Comparison of ENCODE assay signal across 15 mouse cellular contexts in the genomic region with DNA sequence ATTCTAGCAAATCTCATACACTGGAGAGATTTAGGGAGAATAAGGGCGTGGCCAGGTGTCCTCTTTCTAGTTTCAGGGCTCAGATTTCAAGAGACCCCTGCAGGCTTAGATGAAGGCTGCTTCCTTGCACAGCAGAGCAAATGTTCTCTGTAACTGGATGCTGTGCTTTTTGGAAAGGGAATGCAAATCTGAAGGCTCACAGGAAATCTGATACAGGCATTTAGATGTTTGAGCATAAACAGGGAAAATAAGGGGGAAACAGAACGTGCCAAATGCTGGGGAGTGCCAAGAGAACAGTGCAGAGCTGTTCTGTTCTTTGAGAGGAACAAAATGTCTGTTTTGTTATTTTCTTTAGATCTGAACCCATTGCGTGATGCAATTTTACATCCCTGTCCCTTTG.
DNase-seq lines count a peak whose midpoint lies in the region; ATAC-seq and TF ChIP-seq lines count a peak whose summit lies in the region.
"Had no signal": no experiment of that assay in that cellular context is flagged by ENCODE, and none has a peak within 500 bp of the region (broad histone marks: within the 10 kb centered on the region; RNA-seq: fewer than 3 reads in every experiment).

No protein-coding gene starts in this region.

- H3K36me3 ChIP-seq in forebrain, embryonic 15.5 days: no peaks in the 10 kb centered on the region
- no peaks in the 10 kb centered on the region for H3K36me3 ChIP-seq in forebrain, embryonic 13.5 days (ENCODE audit: poor library complexity, severe bottlenecking)
- no peaks in the 10 kb centered on the region for H3K36me3 ChIP-seq in kidney, adult 2 months (ENCODE audit: control insufficient read depth, insufficient read depth, low read length)
- no peaks in the 10 kb centered on the region for H3K36me3 ChIP-seq in limb, embryonic 13.5 days
- H3K36me3 ChIP-seq: heart, embryonic 15.5 days; liver, embryonic 15.5 days; stomach, embryonic 15.5 days had no signal

- 0 out of 2 replicates have a peak, but pooled peaks have one; percentile 35 for ATAC-seq in forebrain, embryonic 15.5 days (replicated peaks)
- ATAC-seq in forebrain, embryonic 13.5 days: no peak
- peak; percentile 81 for ATAC-seq in limb, embryonic 13.5 days (ENCODE audit: low FRiP score, low read depth)

- no peaks in the 10 kb centered on the region for H3K9me3 ChIP-seq in forebrain, embryonic 15.5 days
- H3K9me3 ChIP-seq in forebrain, embryonic 13.5 days (replicated peaks): no peaks in the 10 kb centered on the region
- no peaks in the 10 kb centered on the region for H3K9me3 ChIP-seq in limb, embryonic 13.5 days
- H3K9me3 ChIP-seq: heart, embryonic 15.5 days; liver, embryonic 15.5 days; stomach, embryonic 15.5 days had no signal

- H3K4me3 ChIP-seq in forebrain, embryonic 15.5 days: no peak overlapping the region
- H3K4me3 ChIP-seq in forebrain, embryonic 13.5 days: no peak overlapping the region
- H3K4me3 ChIP-seq in kidney, adult 2 months (ENCODE audit: insufficient read depth, low read depth, low read length): no peak overlapping the region
- no peak overlapping the region for H3K4me3 ChIP-seq in limb, embryonic 13.5 days
- H3K4me3 ChIP-seq: heart, embryonic 15.5 days; liver, embryonic 15.5 days; myocyte; stomach, embryonic 15.5 days had no signal

- H3K27me3 ChIP-seq in forebrain, embryonic 15.5 days: no peaks in the 10 kb centered on the region
- H3K27me3 ChIP-seq in forebrain, embryonic 13.5 days: no peaks in the 10 kb centered on the region
- H3K27me3 ChIP-seq in kidney, adult 2 months (replicated peaks; ENCODE audit: control insufficient read depth, insufficient read depth, low read length): no peaks in the 10 kb centered on the region
- no peaks in the 10 kb centered on the region for H3K27me3 ChIP-seq in limb, embryonic 13.5 days
- H3K27me3 ChIP-seq: heart, embryonic 15.5 days; liver, embryonic 15.5 days; stomach, embryonic 15.5 days had no signal

- no peak overlapping the region for H3K4me2 ChIP-seq in forebrain, embryonic 15.5 days (replicated peaks)
- H3K4me2 ChIP-seq in forebrain, embryonic 13.5 days: no peak overlapping the region
- no peak overlapping the region for H3K4me2 ChIP-seq in limb, embryonic 13.5 days (replicated peaks)
- H3K4me2 ChIP-seq: heart, embryonic 15.5 days; liver, embryonic 15.5 days; stomach, embryonic 15.5 days had no signal

- DNase-seq in kidney, postnatal 14 days: peak; percentile 13
- no peak for DNase-seq in kidney, adult 2 months
- DNase-seq in embryo, embryonic 9.5 days (ENCODE audit: extremely low spot score): peak; percentile 22
- no peak for DNase-seq in spleen, adult 12 weeks (ENCODE audit: low spot score)
- DNase-seq in spleen, postnatal 14 days (ENCODE audit: low spot score in 2 of 2): no peak
- DNase-seq: adrenal gland, postnatal 36 days; cerebellum, postnatal 14 days; kidney, postnatal 10 days had no signal

- H3K4me1 ChIP-seq in forebrain, embryonic 15.5 days: 0 out of 2 replicates have a peak, but pooled peaks cover 5% of the 10 kb centered on the region
- H3K4me1 ChIP-seq in forebrain, embryonic 13.5 days: no peaks in the 10 kb centered on the region
- H3K4me1 ChIP-seq in kidney, adult 2 months (ENCODE audit: control insufficient read depth, insufficient read depth, low read length): no peaks in the 10 kb centered on the region
- H3K4me1 ChIP-seq in limb, embryonic 13.5 days: 0 out of 2 replicates have a peak, but pooled peaks cover 4% of the 10 kb centered on the region
- H3K4me1 ChIP-seq: heart, embryonic 15.5 days; liver, embryonic 15.5 days; stomach, embryonic 15.5 days had no signal

- TF ChIP-seq CTCF in kidney, adult 2 months (conservative IDR thresholded peaks at IDR 0.05; ENCODE audit: insufficient read depth, insufficient read length, low read depth, low read length): no peak

- H3K9ac ChIP-seq in forebrain, embryonic 15.5 days (replicated peaks): no peak overlapping the region
- H3K9ac ChIP-seq in forebrain, embryonic 13.5 days: no peak overlapping the region
- no peak overlapping the region for H3K9ac ChIP-seq in limb, embryonic 13.5 days
- H3K9ac ChIP-seq: heart, embryonic 15.5 days; liver, embryonic 15.5 days; stomach, embryonic 15.5 days had no signal

- WGBS in forebrain, embryonic 15.5 days: 19% methylated on average over 3 of the region's 3 CpGs
- 33% methylated on average over 3 of the region's 3 CpGs for WGBS in forebrain, embryonic 13.5 days
- WGBS in kidney, adult 2 months: 28% methylated on average over 3 of the region's 3 CpGs
- 11% methylated on average over 3 of the region's 3 CpGs for WGBS in limb, embryonic 13.5 days

- no peak for TF ChIP-seq POLR2A in kidney, adult 2 months (IDR thresholded peaks at IDR 0.05; ENCODE audit: low read depth, low read length)

- no peak overlapping the region for H3K27ac ChIP-seq in forebrain, embryonic 15.5 days (replicated peaks)
- no peak overlapping the region for H3K27ac ChIP-seq in forebrain, embryonic 13.5 days
- no peak overlapping the region for H3K27ac ChIP-seq in kidney, adult 2 months (ENCODE audit: insufficient read depth, low read depth, low read length)
- H3K27ac ChIP-seq in limb, embryonic 13.5 days: no peak overlapping the region
- H3K27ac ChIP-seq: heart, embryonic 15.5 days; liver, embryonic 15.5 days; stomach, embryonic 15.5 days had no signal

Comparison
In these comparisons a context has a peak if more than half of its experiments do, and no peak if none do; other contexts are left out.
1. DNase-seq: peak in kidney, postnatal 14 days (single experiment) and embryo, embryonic 9.5 days (single experiment); none in kidney, adult 2 months (single experiment), spleen, adult 12 weeks (single experiment) and spleen, postnatal 14 days (0 of 2).